Mouse (Mus musculus): ENCODE measurements around the gene Vmn1r129. TPM values are rescaled to one million over a fixed set of nuclear protein-coding genes. Genes with fewer than 3 reads are reported as not detected.
"Not testable (repeated sequence)": the region's sequence is repeated elsewhere in the genome, so short reads cannot be mapped to it uniquely, and the experiment has no call there.

Vmn1r129 gene
- not detected for total RNA-seq (2021)

DNA sequence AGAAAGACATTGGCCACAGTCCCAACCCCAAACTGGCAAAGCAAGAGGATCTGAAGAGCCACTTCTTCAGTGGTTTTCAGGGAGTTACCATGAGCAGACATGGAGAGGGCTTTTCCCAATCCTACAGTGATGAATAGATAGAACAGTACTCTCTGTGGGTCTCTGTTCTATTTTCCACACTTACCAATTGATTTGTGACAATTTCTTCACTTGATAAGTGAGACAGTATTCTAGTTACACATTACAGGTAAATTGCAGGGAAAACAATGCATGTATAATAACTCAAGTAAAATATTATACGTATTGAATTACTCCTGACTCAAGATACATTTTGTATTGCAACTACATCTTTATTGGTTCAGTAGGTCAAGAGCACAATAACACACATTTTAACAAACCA, at the start of gene Vmn1r129:
Vmn1r129 (minus strand) TSS at position 101 of the 400 bp plus-strand sequence.
- intact Hi-C loops (cut with DNase I); DNase-seq: not testable (repeated sequence)

DNA sequence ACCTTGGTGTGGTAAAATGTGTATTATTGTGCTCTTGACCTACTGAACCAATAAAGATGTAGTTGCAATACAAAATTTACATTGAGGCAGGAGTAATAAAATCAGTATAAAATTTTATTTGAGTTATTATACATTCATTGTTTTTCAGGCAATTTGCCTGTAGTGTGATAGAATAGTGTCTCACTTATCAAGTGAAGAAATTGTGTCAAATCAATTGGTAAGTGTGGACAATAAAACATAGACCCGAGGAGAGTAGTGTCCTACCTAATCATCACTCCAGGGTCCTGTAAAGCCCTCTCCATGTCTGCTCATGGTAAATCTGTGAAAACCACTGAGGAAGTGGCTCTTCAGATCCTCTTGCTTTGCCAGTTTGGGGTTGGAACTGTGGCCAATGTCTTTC, 12.0 kb downstream of the Vmn1r129 start, which contains the start of gene Vmn1r128:
Vmn1r128 (plus strand) TSS at position 301 of the 400 bp plus-strand sequence.
- intact Hi-C loops (cut with DNase I); DNase-seq: not testable (repeated sequence)

DNA sequence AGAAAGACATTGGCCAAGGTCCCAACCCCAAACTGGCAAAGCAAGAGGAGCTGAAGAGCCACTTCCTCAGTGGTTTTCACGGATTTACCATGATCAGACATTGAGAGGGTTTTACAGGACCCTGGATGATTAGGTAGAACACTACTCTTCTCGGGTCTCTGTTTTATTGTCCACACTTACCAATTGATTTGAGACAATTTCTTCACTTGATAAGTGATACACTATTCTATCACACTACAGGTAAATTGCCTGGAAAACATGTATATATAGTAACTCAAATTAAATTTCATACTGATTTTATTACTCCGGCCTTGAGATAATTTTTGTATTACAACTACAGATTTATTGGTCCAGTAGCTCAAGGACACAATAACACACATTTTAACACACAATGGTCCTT, 41.3 kb downstream of the Vmn1r129 start, which contains the start of gene Vmn1r127:
Vmn1r127 (minus strand) TSS at position 101 of the 400 bp plus-strand sequence.
- DNase-seq; intact Hi-C loops (cut with DNase I): not testable (repeated sequence)

Other genes with a start within 250 kb of the Vmn1r129 start
- not detected for gene Vmn1r122, start 227.2 kb downstream of the Vmn1r129 start, total RNA-seq (2021)
- not detected for gene Vmn1r123, start 199.1 kb downstream of the Vmn1r129 start, total RNA-seq (2021)
- gene Gm5157, start 170.9 kb downstream of the Vmn1r129 start, total RNA-seq (2021): not detected
- not detected for gene Vmn1r124, start 100.7 kb downstream of the Vmn1r129 start, total RNA-seq (2021)
- not detected for gene Vmn1r125, start 89.1 kb downstream of the Vmn1r129 start, total RNA-seq (2021)
- not detected for gene Vmn1r126, start 59.8 kb downstream of the Vmn1r129 start, total RNA-seq (2021)
- gene Vmn1r127, start 41.4 kb downstream of the Vmn1r129 start, total RNA-seq (2021): not detected
- not detected for gene Vmn1r128, start 11.9 kb downstream of the Vmn1r129 start, total RNA-seq (2021)
- gene Gm6882, start 71.5 kb upstream of the Vmn1r129 start, total RNA-seq (2021): not detected
- not detected for gene Vmn1r130, start 150.5 kb upstream of the Vmn1r129 start, total RNA-seq (2021)
- gene Vmn1r131, start 184.8 kb upstream of the Vmn1r129 start, total RNA-seq (2021): not detected